8 mouse cellular contexts compared by ENCODE assay signal in genomic region chr8:71396639-71397305, GRCm38 (mm10). TPM values are rescaled to one million over a fixed set of nuclear protein-coding genes. Genes with fewer than 3 reads are reported as not detected.
DNase-seq lines count a peak whose midpoint lies in the region; ATAC-seq and TF ChIP-seq lines count a peak whose summit lies in the region.

TSS of gene Babam1 (plus strand) at chr8:71396861.

- DNase-seq in A20 (ENCODE audit: low read depth, low spot score), result peak; percentile 98
- DNase-seq in heart, adult 8-10 months (ENCODE audit: low spot score), result peak; percentile 96
- DNase-seq in kidney, adult 9 months, result peak; percentile 98
- DNase-seq in limb, embryonic 14.5 days (ENCODE audit: low spot score), result peak; percentile 95
- peak; percentile 98 for DNase-seq in midbrain, postnatal 0 days (ENCODE audit: low spot score)
- DNase-seq in spleen, postnatal 14 days (ENCODE audit: low spot score in 2 of 2), result peak; percentile 78 to 79

- H3K4me1 ChIP-seq in bone marrow, adult 2 months (ENCODE audit: control insufficient read depth, insufficient read depth, low read length), result peaks cover 3% of the 10 kb centered on the region; the same call in 1 of the 2 replicates
- H3K4me1 ChIP-seq in embryonic facial prominence, embryonic 15.5 days, result peaks cover 13% of the 10 kb centered on the region
- H3K4me1 ChIP-seq in limb, embryonic 14.5 days (ENCODE audit: control insufficient read depth, insufficient read depth, low read length), result peaks cover 5% of the 10 kb centered on the region; the same call in 1 of the 2 replicates
- H3K4me1 ChIP-seq in midbrain, postnatal 0 days (ENCODE audit: insufficient read depth, low read length), result peaks cover 8% of the 10 kb centered on the region

- H3K27ac ChIP-seq in bone marrow, adult 2 months (ENCODE audit: control insufficient read depth, insufficient read depth, low read depth, low read length, poor library complexity), result no peak within 1 kb of the TSS
- peak within 1 kb of the TSS; percentile 59 for H3K27ac ChIP-seq in embryonic facial prominence, embryonic 15.5 days (replicated peaks)
- H3K27ac ChIP-seq in limb, embryonic 14.5 days (replicated peaks; ENCODE audit: low read depth, low read length), result 0 out of 2 replicates have a peak within 1 kb of the TSS, but pooled peaks have one; percentile 26
- peak within 1 kb of the TSS; percentile 60; the same call in 1 of the 2 replicates for H3K27ac ChIP-seq in midbrain, postnatal 0 days (ENCODE audit: low read depth, low read length)

- H3K4me2 ChIP-seq in embryonic facial prominence, embryonic 15.5 days (replicated peaks), result peak within 1 kb of the TSS; percentile 87
- peak within 1 kb of the TSS; percentile 86 for H3K4me2 ChIP-seq in limb, embryonic 14.5 days (replicated peaks; ENCODE audit: low read depth, low read length, severe bottlenecking)
- H3K4me2 ChIP-seq in midbrain, postnatal 0 days (ENCODE audit: low read depth, low read length, poor library complexity, severe bottlenecking), result peak within 1 kb of the TSS; percentile 88

- TF ChIP-seq CTCF in bone marrow, adult 2 months (IDR thresholded peaks at IDR 0.05; ENCODE audit: control insufficient read depth, insufficient read depth, low read length), result no peak
- 0 out of 2 replicates have a peak, but pooled peaks have one; percentile 12 for TF ChIP-seq CTCF in midbrain, postnatal 0 days (IDR thresholded peaks at IDR 0.05)

- peak; percentile 68; the same call in 1 of the 2 replicates for TF ChIP-seq POLR2A in bone marrow, adult 2 months (IDR thresholded peaks at IDR 0.05; ENCODE audit: borderline replicate concordance, control insufficient read depth, low read depth, low read length)
- TF ChIP-seq POLR2A in limb, embryonic 14.5 days (IDR thresholded peaks at IDR 0.05; ENCODE audit: borderline replicate concordance, extremely low read depth, insufficient read depth, insufficient read length), result peak; percentile 86; the same call in 1 of the 2 replicates

- no peaks in the 10 kb centered on the region for H3K9me3 ChIP-seq in embryonic facial prominence, embryonic 15.5 days (replicated peaks)
- H3K9me3 ChIP-seq in limb, embryonic 14.5 days (ENCODE audit: control insufficient read depth, low read length), result no peaks in the 10 kb centered on the region
- no peaks in the 10 kb centered on the region for H3K9me3 ChIP-seq in midbrain, postnatal 0 days (ENCODE audit: low read length)

- ATAC-seq in embryonic facial prominence, embryonic 15.5 days (ENCODE audit: insufficient number of reproducible peaks, low FRiP score, low TSS enrichment, low read depth), result peak; percentile 93
- ATAC-seq in limb, embryonic 14.5 days (ENCODE audit: low FRiP score, low read depth), result peak; percentile 96
- ATAC-seq in midbrain, postnatal 0 days (ENCODE audit: low FRiP score), result peak; percentile 97

- peak within 1 kb of the TSS; percentile 84 for H3K4me3 ChIP-seq in bone marrow, adult 2 months (replicated peaks; ENCODE audit: control insufficient read depth, low read depth, low read length)
- peak within 1 kb of the TSS; percentile 82 for H3K4me3 ChIP-seq in embryonic facial prominence, embryonic 15.5 days (replicated peaks)
- H3K4me3 ChIP-seq in limb, embryonic 14.5 days (replicated peaks; ENCODE audit: low read length), result peak within 1 kb of the TSS; percentile 83
- H3K4me3 ChIP-seq in midbrain, postnatal 0 days (ENCODE audit: low read depth, low read length), result peak within 1 kb of the TSS; percentile 61

- no peaks in the 10 kb centered on the region for H3K27me3 ChIP-seq in embryonic facial prominence, embryonic 15.5 days
- no peaks in the 10 kb centered on the region for H3K27me3 ChIP-seq in limb, embryonic 14.5 days (ENCODE audit: control insufficient read depth, insufficient read depth, low read length)
- no peaks in the 10 kb centered on the region for H3K27me3 ChIP-seq in midbrain, postnatal 0 days (ENCODE audit: insufficient read depth, low read length)

- WGBS in bone marrow, adult 2 months, result under 1% methylated on average over 34 of the region's 34 CpGs
- WGBS in embryonic facial prominence, embryonic 15.5 days, result under 1% methylated on average over 34 of the region's 34 CpGs
- under 1% methylated on average over 34 of the region's 34 CpGs for WGBS in limb, embryonic 14.5 days
- under 1% methylated on average over 34 of the region's 34 CpGs for WGBS in midbrain, postnatal 0 days

- peaks cover 24% of the 10 kb centered on the region for H3K36me3 ChIP-seq in embryonic facial prominence, embryonic 15.5 days
- H3K36me3 ChIP-seq in limb, embryonic 14.5 days (ENCODE audit: control insufficient read depth, insufficient read depth, low read length), result peaks cover 19% of the 10 kb centered on the region
- H3K36me3 ChIP-seq in midbrain, postnatal 0 days (ENCODE audit: insufficient read depth, low read length), result peaks cover 6% of the 10 kb centered on the region

- peak within 1 kb of the TSS; percentile 76 for H3K9ac ChIP-seq in embryonic facial prominence, embryonic 15.5 days
- peak within 1 kb of the TSS; percentile 83 for H3K9ac ChIP-seq in limb, embryonic 14.5 days (ENCODE audit: low read depth, low read length, severe bottlenecking)
- peak within 1 kb of the TSS; percentile 57 for H3K9ac ChIP-seq in midbrain, postnatal 0 days (replicated peaks; ENCODE audit: low read length, poor library complexity, severe bottlenecking)

RNA-seq across cellular contexts. Expression of gene Babam1, which starts in this region (rescaled TPM):
- polyA plus RNA-seq in bone marrow, adult 2 months (2011; ENCODE audit: insufficient read depth, insufficient read length, low replicate concordance, missing spikeins), result 45.8 and 70.5 TPM in 2 replicates
- 96.7 and 106 TPM in 2 replicates for polyA plus RNA-seq in embryonic facial prominence, embryonic 15.5 days (2015; fragmentation: Nextera tagmentation; extraction: Ambion mirVana)
- total RNA-seq in heart, adult 8-10 months (2022), result 10 to 100 TPM; 70.0 to 72.7 (median 71.3) TPM
- 117 and 122 TPM in 2 replicates for polyA plus RNA-seq in limb, embryonic 14.5 days (2012; rRNA removed)
- polyA plus RNA-seq in limb, embryonic 14.5 days (2014; fragmentation: Nextera tagmentation; extraction: Ambion mirVana), result 87.7 and 88.6 TPM in 2 replicates
- total RNA-seq in midbrain, postnatal 0 days (2014; rRNA removed), result 78.1 and 124 TPM in 2 replicates
- 90.2 and 98.4 TPM in 2 replicates for polyA plus RNA-seq in midbrain, postnatal 0 days (2015; fragmentation: Nextera tagmentation; extraction: Ambion mirVana)
